Mouse (Mus musculus) limb, embryonic 12.5 days (tissue): ENCODE results near the gene Pip4k2a. TPM values are rescaled to one million over a fixed set of nuclear protein-coding genes. Genes with fewer than 3 reads are reported as not detected.
A peak's percentile ranks its signal among the peaks of the same experiment; 100 is the strongest.

ENCODE experiments used
- ATAC-seq: fragments of 200-750 bp; cut with Nextera tagmentation; 2 replicates; pipeline ENCODE4 v1.8.0; 2017; ENCODE audit warnings: low read depth, moderate TSS enrichment; ENCODE audit not compliant: insufficient number of reproducible peaks, insufficient read depth, low FRiP score, low TSS enrichment
- H3K27ac ChIP-seq: fragments of 300-500 bp; sonication (generic); 2 replicates; pipeline ENCODE4 v1.5.1; 2016; ENCODE audit warnings: mild to moderate bottlenecking, moderate library complexity
- H3K27me3 ChIP-seq: fragments of 300-500 bp; sonication (generic); 2 replicates; pipeline ENCODE4 v1.6.1; 2016; ENCODE audit warnings: mild to moderate bottlenecking, moderate library complexity
- H3K36me3 ChIP-seq: fragments of 300-500 bp; sonication (generic); 2 replicates; pipeline ENCODE4 v1.6.1; 2016; ENCODE audit warnings: mild to moderate bottlenecking, moderate library complexity
- H3K4me1 ChIP-seq: fragments of 300-500 bp; sonication (generic); replicated peaks from 2 replicates; pipeline ENCODE4 v1.6.1; 2016
- H3K4me2 ChIP-seq: fragments of 300-500 bp; sonication (generic); 2 replicates; pipeline ENCODE4 v1.6.1; 2016; ENCODE audit warnings: mild to moderate bottlenecking, moderate library complexity
- H3K4me3 ChIP-seq: fragments of 300-500 bp; sonication (generic); replicated peaks from 2 replicates; pipeline ENCODE4 v1.5.1; 2016; ENCODE audit warnings: mild to moderate bottlenecking
- H3K9ac ChIP-seq: fragments of 300-500 bp; sonication (generic); replicated peaks from 2 replicates; pipeline ENCODE4 v1.6.1; 2016; ENCODE audit warnings: mild to moderate bottlenecking, moderate library complexity
- H3K9me3 ChIP-seq: fragments of 300-500 bp; sonication (generic); 2 replicates; pipeline ENCODE4 v1.6.1; 2016; ENCODE audit warnings: mild to moderate bottlenecking, moderate library complexity
- WGBS: fragments of 180-500 bp; shearing (Covaris S2); methylation state at CpG from one replicate; pipeline ENCODE4 v1.1.7; 2016; 5-methylcytosine and 5-hydroxymethylcytosine counted together
- polyA plus RNA-seq: library from polyadenylated mRNA; unstranded; fragments of >200 nt; fragmentation: Nextera tagmentation; extraction: Ambion mirVana; gene quantifications from 2 replicates; pipeline ENCODE4 v1.2.1, GENCODE M21; 2016

Pip4k2a gene
- polyA plus RNA-seq, 1 experiment from 2014 or later = 9.9 TPM

DNA sequence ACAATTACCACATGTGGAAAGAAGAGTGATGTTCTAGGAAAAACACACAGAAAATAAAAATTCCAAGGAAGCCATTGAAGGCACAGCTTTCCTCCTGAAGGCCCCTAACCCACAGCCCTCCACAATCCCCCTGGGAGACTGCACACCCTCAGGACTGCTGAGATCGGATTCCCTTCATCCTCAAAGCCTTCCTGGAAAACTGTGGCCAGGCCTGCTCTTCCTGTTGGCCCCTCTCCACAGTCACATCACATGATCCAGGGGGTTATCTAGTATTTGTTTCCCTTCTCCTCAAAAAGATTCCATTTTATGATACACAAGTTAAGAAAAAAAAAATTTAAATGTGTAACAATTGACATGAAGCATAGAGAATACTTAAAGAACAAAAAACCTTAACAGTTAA lies 59.7 kb downstream of the Pip4k2a start:
- ATAC-seq = no peak
- peaks cover 45% of the 10 kb centered on the region for H3K27me3 ChIP-seq
- H3K4me3 ChIP-seq = no peak overlapping the region
- H3K36me3 ChIP-seq = no peaks in the 10 kb centered on the region
- H3K9ac ChIP-seq = no peak overlapping the region
- 12% methylated on average over 1 of the region's 1 CpGs for WGBS
- H3K27ac ChIP-seq = no peak overlapping the region
- no peaks in the 10 kb centered on the region for H3K9me3 ChIP-seq
- peaks cover 54% of the 10 kb centered on the region for H3K4me1 ChIP-seq
- no peak overlapping the region for H3K4me2 ChIP-seq

DNA sequence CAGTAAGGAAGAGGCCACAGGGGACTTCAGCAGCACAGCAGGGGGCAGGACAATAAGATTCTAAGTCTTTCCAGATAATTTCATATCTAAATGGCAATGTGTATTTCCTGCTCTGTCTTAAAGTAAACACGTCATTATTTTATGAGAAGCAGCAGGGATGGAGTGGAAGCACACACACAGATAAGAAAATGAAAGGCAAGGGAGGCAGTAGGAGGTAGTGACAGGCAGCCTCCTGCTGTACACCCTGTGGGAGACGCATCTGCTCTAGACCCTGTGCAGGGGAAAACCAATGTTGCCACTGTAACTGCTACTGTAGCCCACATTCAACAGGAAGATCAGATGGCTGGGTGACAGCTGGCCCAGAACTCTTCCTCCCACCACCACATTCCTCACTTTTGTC lies 60.3 kb downstream of the Pip4k2a start:
- no peak overlapping the region for H3K4me2 ChIP-seq
- 71% methylated on average over 2 of the region's 2 CpGs for WGBS
- H3K4me1 ChIP-seq = peaks cover 56% of the 10 kb centered on the region
- no peak overlapping the region for H3K4me3 ChIP-seq
- H3K27me3 ChIP-seq = peaks cover 40% of the 10 kb centered on the region
- no peaks in the 10 kb centered on the region for H3K9me3 ChIP-seq
- no peaks in the 10 kb centered on the region for H3K36me3 ChIP-seq
- no peak overlapping the region for H3K27ac ChIP-seq
- H3K9ac ChIP-seq = no peak overlapping the region
- ATAC-seq = no peak

DNA sequence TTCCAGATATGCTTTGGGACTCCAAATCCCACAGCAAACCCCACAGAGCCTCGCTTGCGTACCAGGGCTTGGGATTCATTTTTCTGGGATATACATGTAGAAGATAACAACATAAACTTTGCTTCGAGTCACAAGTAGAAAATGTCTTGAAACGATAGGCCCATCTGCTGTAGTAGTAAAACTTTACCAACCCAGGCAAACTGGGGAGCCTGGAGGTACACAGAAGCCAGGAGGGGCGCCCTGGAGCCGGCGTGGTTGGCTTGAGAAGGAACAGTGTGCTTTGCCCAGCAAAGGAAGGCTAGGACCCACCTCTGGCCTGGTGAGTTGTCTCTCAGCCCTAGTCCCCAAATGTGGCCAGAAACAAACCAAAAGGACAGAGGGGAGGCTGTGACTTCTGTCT lies 61.5 kb downstream of the Pip4k2a start:
- 87% methylated on average over 7 of the region's 7 CpGs for WGBS
- H3K36me3 ChIP-seq = no peaks in the 10 kb centered on the region
- H3K4me3 ChIP-seq = no peak overlapping the region
- no peaks in the 10 kb centered on the region for H3K9me3 ChIP-seq
- peaks cover 34% of the 10 kb centered on the region for H3K27me3 ChIP-seq
- no peak overlapping the region for H3K27ac ChIP-seq
- no peak overlapping the region for H3K4me2 ChIP-seq
- H3K9ac ChIP-seq = no peak overlapping the region
- peaks cover 60% of the 10 kb centered on the region for H3K4me1 ChIP-seq
- ATAC-seq = no peak

DNA sequence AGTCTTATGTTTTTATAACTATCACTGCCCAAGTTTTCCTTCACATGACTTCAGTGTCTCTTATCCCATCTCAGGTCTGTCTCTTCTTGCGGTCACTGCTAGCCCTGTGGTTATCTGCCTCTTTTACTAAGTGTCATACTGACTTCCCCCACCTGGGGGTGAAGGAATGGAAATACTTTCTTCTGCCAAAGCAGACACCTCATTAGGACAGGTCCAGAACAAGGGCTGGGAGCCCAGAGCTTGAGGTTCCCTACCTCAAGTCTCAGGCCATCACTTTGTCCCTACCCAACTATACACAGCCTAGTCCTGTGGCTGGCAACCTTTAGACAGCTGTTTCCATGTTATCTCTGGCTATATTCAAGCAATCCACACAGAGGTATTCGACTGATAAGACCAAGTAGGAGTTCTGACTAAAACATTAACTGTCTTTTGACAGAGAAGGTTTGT lies 62.3 kb downstream of the Pip4k2a start:
- Histone ChIP-seq H3K36me3 (no peaks in the 10 kb centered on the region), H3K9me3 (no peaks in the 10 kb centered on the region), H3K9ac (no peak overlapping the region), H3K27me3 (peaks cover 28% of the 10 kb centered on the region), H3K27ac (no peak overlapping the region), H3K4me2 (no peak overlapping the region), H3K4me1 (peaks cover 52% of the 10 kb centered on the region), H3K4me3 (no peak overlapping the region)
- ATAC-seq = no peak
- WGBS = 91% methylated on average over 2 of the region's 2 CpGs

DNA sequence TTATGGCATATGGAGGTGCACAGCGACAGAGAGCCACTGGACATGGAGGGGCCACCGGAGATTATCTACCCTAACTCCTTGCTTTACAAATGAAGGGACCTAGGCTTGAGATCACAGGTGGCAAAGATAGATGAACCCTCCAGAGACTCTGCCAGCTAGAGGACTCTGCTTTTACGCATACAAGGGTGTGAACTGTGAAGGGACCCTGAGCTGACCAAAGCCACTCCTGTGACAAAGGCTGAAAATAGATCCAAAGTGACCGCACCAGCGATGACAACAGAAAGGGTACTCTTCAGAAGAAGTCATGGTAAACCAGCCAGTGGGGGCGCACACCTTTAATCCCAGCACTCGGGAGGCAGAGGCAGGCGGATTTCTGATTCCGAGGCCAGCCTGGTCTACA lies 63.8 kb downstream of the Pip4k2a start:
- 92% methylated on average over 9 of the region's 9 CpGs for WGBS
- Histone ChIP-seq H3K27me3 (peaks cover 28% of the 10 kb centered on the region), H3K4me2 (no peak overlapping the region), H3K27ac (no peak overlapping the region), H3K9ac (no peak overlapping the region), H3K36me3 (no peaks in the 10 kb centered on the region), H3K4me3 (no peak overlapping the region), H3K4me1 (peaks cover 37% of the 10 kb centered on the region), H3K9me3 (no peaks in the 10 kb centered on the region)
- no peak for ATAC-seq

DNA sequence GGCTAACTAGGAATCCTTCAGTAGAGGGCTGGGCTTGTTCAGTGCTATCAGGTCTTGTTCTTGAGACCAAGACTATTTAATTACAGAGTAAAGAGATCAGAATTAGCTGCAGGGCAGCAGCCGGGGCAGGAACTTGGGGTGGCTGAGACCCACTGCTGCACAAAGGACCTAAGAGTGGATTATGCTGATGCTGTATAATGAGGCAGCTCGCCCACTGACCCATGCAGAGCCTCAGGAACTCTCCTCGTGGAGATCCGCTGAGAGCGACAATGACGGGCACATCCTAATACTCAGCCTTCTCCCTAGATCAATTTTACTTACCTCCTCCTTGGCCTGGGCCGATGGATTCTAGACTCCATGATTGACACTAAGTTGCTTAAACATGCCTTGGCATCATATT lies 64.5 kb downstream of the Pip4k2a start:
- no peak for ATAC-seq
- 38% methylated on average over 7 of the region's 7 CpGs for WGBS
- no peak overlapping the region for H3K27ac ChIP-seq

GRCm38 (mm10) chr2:18930318-18931060 lies 67.4 kb downstream of the Pip4k2a start:
- no peak overlapping the region for H3K4me3 ChIP-seq
- no peaks in the 10 kb centered on the region for H3K9me3 ChIP-seq
- no peaks in the 10 kb centered on the region for H3K36me3 ChIP-seq
- H3K9ac ChIP-seq = no peak overlapping the region
- no peak for ATAC-seq
- peaks cover 14% of the 10 kb centered on the region for H3K27me3 ChIP-seq
- H3K4me1 ChIP-seq = peaks cover 28% of the 10 kb centered on the region
- 85% methylated on average over 13 of the region's 13 CpGs for WGBS
- H3K27ac ChIP-seq = no peak overlapping the region
- H3K4me2 ChIP-seq = no peak overlapping the region

More for the DNA sequence above, 64.5 kb downstream of the Pip4k2a start:
- peaks cover 30% of the 10 kb centered on the region for H3K27me3 ChIP-seq
- H3K9ac ChIP-seq = no peak overlapping the region
- no peak overlapping the region for H3K4me3 ChIP-seq
- no peaks in the 10 kb centered on the region for H3K9me3 ChIP-seq
- H3K4me2 ChIP-seq = peak overlapping the region; percentile 11; the same call in 1 of the 2 replicates
- H3K4me1 ChIP-seq = peaks cover 30% of the 10 kb centered on the region
- H3K36me3 ChIP-seq = no peaks in the 10 kb centered on the region

DNA sequence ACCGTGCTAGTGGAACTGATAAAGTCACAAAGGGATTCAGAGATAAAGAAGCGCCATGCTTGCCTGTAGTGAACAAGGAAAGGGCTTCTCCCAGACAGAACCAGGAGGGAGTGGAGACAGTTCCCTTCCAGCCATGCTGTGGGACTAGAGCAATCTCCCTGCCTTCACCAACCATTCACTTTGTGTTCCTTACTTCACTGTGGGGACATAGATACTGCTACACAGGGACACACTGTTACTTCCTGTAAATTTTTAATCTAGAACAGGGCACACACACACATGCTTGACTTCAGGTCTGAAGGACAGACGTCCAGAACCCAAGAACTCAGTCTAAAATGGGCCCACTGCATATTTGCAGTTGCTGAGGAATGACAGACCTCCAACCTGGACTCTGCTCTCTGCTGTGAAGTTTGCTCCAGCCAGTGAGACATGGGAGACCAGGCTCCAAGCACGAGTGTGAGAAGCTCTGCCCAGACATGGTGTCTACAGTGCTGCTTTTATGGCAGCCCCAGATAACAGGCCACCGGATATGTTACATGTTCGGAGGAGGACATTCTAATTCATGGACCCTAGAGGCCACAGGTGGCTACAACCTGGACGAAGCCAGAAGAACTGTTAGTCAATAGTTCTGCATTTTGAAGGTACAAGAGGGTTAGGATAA lies 69.2 kb downstream of the Pip4k2a start:
- WGBS = 73% methylated on average over 7 of the region's 7 CpGs
- H3K27me3 ChIP-seq = peaks cover 4% of the 10 kb centered on the region; the same call in 1 of the 2 replicates
- H3K4me1 ChIP-seq = peaks cover 27% of the 10 kb centered on the region
- no peak for ATAC-seq
- H3K9me3 ChIP-seq = no peaks in the 10 kb centered on the region
- H3K36me3 ChIP-seq = no peaks in the 10 kb centered on the region
- H3K9ac ChIP-seq = no peak overlapping the region
- H3K27ac ChIP-seq = no peak overlapping the region
- H3K4me2 ChIP-seq = no peak overlapping the region
- no peak overlapping the region for H3K4me3 ChIP-seq

DNA sequence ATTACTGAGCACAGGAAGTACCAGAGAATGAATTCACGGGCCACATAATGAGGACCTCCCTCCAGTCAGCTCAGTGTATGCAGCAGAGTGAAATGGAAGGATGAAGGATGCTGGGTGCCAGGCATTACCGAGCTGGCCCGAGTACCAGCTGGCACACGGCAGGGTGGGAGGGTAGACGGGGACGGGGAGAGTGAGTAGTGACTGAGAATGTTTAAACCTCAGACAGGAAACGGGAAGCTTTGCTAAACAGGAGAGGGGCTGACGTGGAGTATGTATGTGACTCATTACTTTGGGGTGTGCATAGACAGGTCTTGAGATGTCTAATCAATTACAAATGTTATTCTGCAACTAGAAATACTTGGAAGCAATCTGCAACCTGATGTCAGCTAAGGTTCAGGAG lies 69.7 kb downstream of the Pip4k2a start:
- Histone ChIP-seq H3K9me3 (no peaks in the 10 kb centered on the region), H3K9ac (no peak overlapping the region), H3K27ac (no peak overlapping the region), H3K4me2 (no peak overlapping the region), H3K4me3 (no peak overlapping the region), H3K36me3 (no peaks in the 10 kb centered on the region), H3K27me3 (peaks cover 4% of the 10 kb centered on the region; the same call in 1 of the 2 replicates), H3K4me1 (peaks cover 26% of the 10 kb centered on the region)
- 62% methylated on average over 8 of the region's 8 CpGs for WGBS
- no peak for ATAC-seq

GRCm38 (mm10) chr2:18923806-18924595 lies 73.9 kb downstream of the Pip4k2a start:
- Histone ChIP-seq H3K4me2 (no peak overlapping the region), H3K9ac (0 out of 2 replicates have a peak overlapping the region, but pooled peaks have one; percentile 18), H3K27ac (no peak overlapping the region), H3K27me3 (peaks cover 2% of the 10 kb centered on the region; the same call in 1 of the 2 replicates), H3K4me1 (peaks cover 30% of the 10 kb centered on the region), H3K4me3 (no peak overlapping the region), H3K9me3 (no peaks in the 10 kb centered on the region), H3K36me3 (no peaks in the 10 kb centered on the region)
- WGBS = 46% methylated on average over 17 of the region's 17 CpGs
- no peak for ATAC-seq

- ATAC-seq = no peak
- Histone ChIP-seq H3K9ac (no peak overlapping the region), H3K27me3 (no peaks in the 10 kb centered on the region), H3K4me3 (no peak overlapping the region), H3K36me3 (no peaks in the 10 kb centered on the region), H3K4me1 (peaks cover 32% of the 10 kb centered on the region), H3K4me2 (no peak overlapping the region), H3K9me3 (no peaks in the 10 kb centered on the region), H3K27ac (no peak overlapping the region)
- WGBS = 85% methylated on average over 9 of the region's 9 CpGs
These were observed 74.8 kb downstream of the Pip4k2a start for GRCm38 (mm10) chr2:18923098-18923649.
